17 mouse cellular contexts compared by ENCODE assay signal in the genomic region with DNA sequence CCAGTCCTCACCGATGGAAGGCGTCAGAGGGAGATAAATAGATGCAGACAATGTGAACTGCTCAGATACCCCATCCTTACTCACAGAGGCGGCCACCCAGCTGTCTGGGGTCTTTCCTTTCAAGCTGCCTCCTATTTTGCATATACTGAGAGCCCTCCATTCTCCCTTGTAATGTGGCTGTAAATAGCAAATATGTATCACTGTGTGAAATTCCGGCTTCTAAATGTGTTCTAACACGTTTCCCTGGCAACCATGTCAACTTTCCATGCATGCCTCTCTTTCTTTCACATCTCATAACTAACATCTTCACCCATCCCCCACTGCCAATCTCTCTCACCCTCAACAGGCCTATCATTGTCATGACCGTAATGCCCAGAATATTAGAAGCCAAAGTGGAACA.
DNase-seq lines count a peak whose midpoint lies in the region; ATAC-seq and TF ChIP-seq lines count a peak whose summit lies in the region.
"Had no signal": no experiment of that assay in that cellular context is flagged by ENCODE, and none has a peak within 500 bp of the region (broad histone marks: within the 10 kb centered on the region; RNA-seq: fewer than 3 reads in every experiment).

No protein-coding gene starts in this region.

- H3K9ac ChIP-seq in forebrain, embryonic 15.5 days (replicated peaks): no peak overlapping the region
- no peak overlapping the region for H3K9ac ChIP-seq in hindbrain, postnatal 0 days (replicated peaks; ENCODE audit: low read length)
- H3K9ac ChIP-seq: embryonic facial prominence, embryonic 15.5 days; kidney, embryonic 15.5 days had no signal

- H3K4me3 ChIP-seq in forebrain, embryonic 15.5 days: no peak overlapping the region
- H3K4me3 ChIP-seq in hindbrain, postnatal 0 days (ENCODE audit: low read length): no peak overlapping the region
- H3K4me3 ChIP-seq: embryonic facial prominence, embryonic 15.5 days; gastrocnemius, adult 2 months; heart, embryonic 10.5 days; kidney, embryonic 15.5 days had no signal

- peak; percentile 91 for ATAC-seq in forebrain, embryonic 15.5 days (replicated peaks)
- peak; percentile 94 for ATAC-seq in hindbrain, postnatal 0 days
- ATAC-seq: Patski had no signal

- H3K4me1 ChIP-seq in forebrain, embryonic 15.5 days: 0 out of 2 replicates have a peak, but pooled peaks cover 7% of the 10 kb centered on the region
- peaks cover 5% of the 10 kb centered on the region; the same call in 1 of the 2 replicates for H3K4me1 ChIP-seq in hindbrain, postnatal 0 days (ENCODE audit: insufficient read depth, low read length)
- H3K4me1 ChIP-seq: embryonic facial prominence, embryonic 15.5 days; kidney, embryonic 15.5 days had no signal

- H3K36me3 ChIP-seq in forebrain, embryonic 15.5 days: no peaks in the 10 kb centered on the region
- no peaks in the 10 kb centered on the region for H3K36me3 ChIP-seq in hindbrain, postnatal 0 days (ENCODE audit: insufficient read depth, low read length)
- H3K36me3 ChIP-seq: embryonic facial prominence, embryonic 15.5 days; heart, embryonic 10.5 days; kidney, embryonic 15.5 days had no signal

- H3K4me2 ChIP-seq in forebrain, embryonic 15.5 days (replicated peaks): no peak overlapping the region
- H3K4me2 ChIP-seq in hindbrain, postnatal 0 days (ENCODE audit: low read depth, low read length): no peak overlapping the region
- H3K4me2 ChIP-seq: embryonic facial prominence, embryonic 15.5 days; kidney, embryonic 15.5 days had no signal

- H3K27ac ChIP-seq in forebrain, embryonic 15.5 days (replicated peaks): no peak overlapping the region
- no peak overlapping the region for H3K27ac ChIP-seq in hindbrain, postnatal 0 days
- H3K27ac ChIP-seq: embryonic facial prominence, embryonic 15.5 days; gastrocnemius, adult 2 months; heart, embryonic 10.5 days; kidney, embryonic 15.5 days; stomach, postnatal 0 days had no signal

- no peaks in the 10 kb centered on the region for H3K27me3 ChIP-seq in forebrain, embryonic 15.5 days
- no peaks in the 10 kb centered on the region for H3K27me3 ChIP-seq in hindbrain, postnatal 0 days (ENCODE audit: insufficient read depth, low read length)
- H3K27me3 ChIP-seq: CH12.LX; embryonic facial prominence, embryonic 15.5 days; kidney, embryonic 15.5 days; Patski had no signal

- DNase-seq in lung, postnatal 10 days: peak; percentile 24
- DNase-seq in lung, postnatal 25 days (ENCODE audit: low spot score): no peak
- DNase-seq in hindbrain, postnatal 0 days (ENCODE audit: low spot score): peak; percentile 68
- peak; percentile 9 for DNase-seq in retina, embryonic 14.5 days (ENCODE audit: low spot score)
- DNase-seq in ovary, postnatal 10 days (ENCODE audit: low spot score): no peak
- DNase-seq in heart, adult 8-10 months (ENCODE audit: low spot score): no peak
- DNase-seq: cerebellum, postnatal 10 days; gastrocnemius, adult 2 months; heart, postnatal 36 days; lung, adult 2 months had no signal

- H3K9me3 ChIP-seq in forebrain, embryonic 15.5 days: no peaks in the 10 kb centered on the region
- no peaks in the 10 kb centered on the region for H3K9me3 ChIP-seq in hindbrain, postnatal 0 days (ENCODE audit: low read length)
- H3K9me3 ChIP-seq: embryonic facial prominence, embryonic 15.5 days; heart, embryonic 10.5 days; kidney, embryonic 15.5 days had no signal

- WGBS in forebrain, embryonic 15.5 days: 38% methylated on average over 6 of the region's 6 CpGs
- WGBS in hindbrain, postnatal 0 days: 15% methylated on average over 6 of the region's 6 CpGs

- peak; percentile 15; the same call in 1 of the 2 replicates for TF ChIP-seq CTCF in hindbrain, postnatal 0 days (IDR thresholded peaks at IDR 0.05; ENCODE audit: low read depth)

Comparison
In these comparisons a context has a peak if more than half of its experiments do, and no peak if none do; other contexts are left out.
1. DNase-seq: peak in lung, postnatal 10 days (single experiment), hindbrain, postnatal 0 days (single experiment) and retina, embryonic 14.5 days (single experiment); none in lung, postnatal 25 days (single experiment), ovary, postnatal 10 days (single experiment) and heart, adult 8-10 months (single experiment).